Mouse (Mus musculus): ENCODE data around the gene Mdga1. TPM values are rescaled to one million over a fixed set of nuclear protein-coding genes. Genes with fewer than 3 reads are reported as not detected.

The Mdga1 gene
- polyA plus RNA-seq, 1 experiment, result 2.2 TPM

- H3K4me1 ChIP-seq (ENCODE audit: control insufficient read depth, insufficient read depth, low read length), result no peaks in the 10 kb centered on the region
- H3K27ac ChIP-seq (ENCODE audit: insufficient read depth, low read depth, low read length), result no peak overlapping the region
- no peak overlapping the region for H3K4me3 ChIP-seq (ENCODE audit: insufficient read depth, low read length)
- no peak for TF ChIP-seq CTCF (IDR thresholded peaks at IDR 0.05; ENCODE audit: low read depth, low read length)
- no peak for TF ChIP-seq POLR2A (IDR thresholded peaks at IDR 0.05; ENCODE audit: borderline replicate concordance, low read depth, low read length)
Measured at GRCm38 (mm10) chr17:29855702-29856580, 113.9 kb downstream of the Mdga1 start.

GRCm38 (mm10) chr17:29854835-29855234 lies 115.1 kb downstream of the Mdga1 start:
- no peak overlapping the region for H3K4me3 ChIP-seq (ENCODE audit: insufficient read depth, low read length)
- TF ChIP-seq POLR2A (IDR thresholded peaks at IDR 0.05; ENCODE audit: borderline replicate concordance, low read depth, low read length) (no peak), CTCF (IDR thresholded peaks at IDR 0.05; ENCODE audit: low read depth, low read length) (no peak)
- no peak overlapping the region for H3K27ac ChIP-seq (ENCODE audit: insufficient read depth, low read depth, low read length)
- no peaks in the 10 kb centered on the region for H3K4me1 ChIP-seq (ENCODE audit: control insufficient read depth, insufficient read depth, low read length)

- Histone ChIP-seq H3K4me1 (ENCODE audit: control insufficient read depth, insufficient read depth, low read length) (no peaks in the 10 kb centered on the region), H3K27ac (ENCODE audit: insufficient read depth, low read depth, low read length) (no peak overlapping the region)
- no peak for TF ChIP-seq POLR2A (IDR thresholded peaks at IDR 0.05; ENCODE audit: borderline replicate concordance, low read depth, low read length)
- TF ChIP-seq CTCF (IDR thresholded peaks at IDR 0.05; ENCODE audit: low read depth, low read length), result no peak
Measured at GRCm38 (mm10) chr17:29854388-29854787, 115.5 kb downstream of the Mdga1 start.

GRCm38 (mm10) chr17:29852846-29853486 lies 116.9 kb downstream of the Mdga1 start:
- Histone ChIP-seq H3K4me1 (ENCODE audit: control insufficient read depth, insufficient read depth, low read length) (no peaks in the 10 kb centered on the region), H3K27ac (ENCODE audit: insufficient read depth, low read depth, low read length) (no peak overlapping the region), H3K4me3 (ENCODE audit: insufficient read depth, low read length) (no peak overlapping the region)
- TF ChIP-seq CTCF (IDR thresholded peaks at IDR 0.05; ENCODE audit: low read depth, low read length) (no peak), POLR2A (IDR thresholded peaks at IDR 0.05; ENCODE audit: borderline replicate concordance, low read depth, low read length) (no peak)

More at GRCm38 (mm10) chr17:29854388-29854787, 115.5 kb downstream of the Mdga1 start:
- no peak overlapping the region for H3K4me3 ChIP-seq (ENCODE audit: insufficient read depth, low read length)

- Histone ChIP-seq H3K27ac (ENCODE audit: insufficient read depth, low read depth, low read length) (no peak overlapping the region), H3K4me1 (ENCODE audit: control insufficient read depth, insufficient read depth, low read length) (no peaks in the 10 kb centered on the region), H3K4me3 (ENCODE audit: insufficient read depth, low read length) (no peak overlapping the region)
- TF ChIP-seq CTCF (IDR thresholded peaks at IDR 0.05; ENCODE audit: low read depth, low read length) (no peak), POLR2A (IDR thresholded peaks at IDR 0.05; ENCODE audit: borderline replicate concordance, low read depth, low read length) (no peak)
Measured at GRCm38 (mm10) chr17:29849436-29849797, 120.5 kb downstream of the Mdga1 start.

GRCm38 (mm10) chr17:29848793-29849435 lies 121.0 kb downstream of the Mdga1 start:
- no peaks in the 10 kb centered on the region for H3K4me1 ChIP-seq (ENCODE audit: control insufficient read depth, insufficient read depth, low read length)
- TF ChIP-seq CTCF (IDR thresholded peaks at IDR 0.05; ENCODE audit: low read depth, low read length) (peak; percentile 32; the same call in 1 of the 2 replicates), POLR2A (IDR thresholded peaks at IDR 0.05; ENCODE audit: borderline replicate concordance, low read depth, low read length) (no peak)
- H3K27ac ChIP-seq (ENCODE audit: insufficient read depth, low read depth, low read length), result no peak overlapping the region
- no peak overlapping the region for H3K4me3 ChIP-seq (ENCODE audit: insufficient read depth, low read length)

- no peak for TF ChIP-seq POLR2A (IDR thresholded peaks at IDR 0.05; ENCODE audit: borderline replicate concordance, low read depth, low read length)
- TF ChIP-seq CTCF (IDR thresholded peaks at IDR 0.05; ENCODE audit: low read depth, low read length), result no peak
- H3K4me1 ChIP-seq (ENCODE audit: control insufficient read depth, insufficient read depth, low read length), result no peaks in the 10 kb centered on the region
- no peak overlapping the region for H3K27ac ChIP-seq (ENCODE audit: insufficient read depth, low read depth, low read length)
Measured at GRCm38 (mm10) chr17:29847291-29847690, 122.6 kb downstream of the Mdga1 start.

GRCm38 (mm10) chr17:29846284-29846683 lies 123.6 kb downstream of the Mdga1 start:
- no peak overlapping the region for H3K4me3 ChIP-seq (ENCODE audit: insufficient read depth, low read length)
- no peaks in the 10 kb centered on the region for H3K4me1 ChIP-seq (ENCODE audit: control insufficient read depth, insufficient read depth, low read length)
- no peak overlapping the region for H3K27ac ChIP-seq (ENCODE audit: insufficient read depth, low read depth, low read length)
- no peak for TF ChIP-seq CTCF (IDR thresholded peaks at IDR 0.05; ENCODE audit: low read depth, low read length)
- no peak for TF ChIP-seq POLR2A (IDR thresholded peaks at IDR 0.05; ENCODE audit: borderline replicate concordance, low read depth, low read length)

More at GRCm38 (mm10) chr17:29847291-29847690, 122.6 kb downstream of the Mdga1 start:
- H3K4me3 ChIP-seq (ENCODE audit: insufficient read depth, low read length), result no peak overlapping the region

GRCm38 (mm10) chr17:29844949-29845348 lies 124.9 kb downstream of the Mdga1 start:
- TF ChIP-seq POLR2A (IDR thresholded peaks at IDR 0.05; ENCODE audit: borderline replicate concordance, low read depth, low read length), result no peak
- TF ChIP-seq CTCF (IDR thresholded peaks at IDR 0.05; ENCODE audit: low read depth, low read length), result no peak
- Histone ChIP-seq H3K4me3 (ENCODE audit: insufficient read depth, low read length) (no peak overlapping the region), H3K4me1 (ENCODE audit: control insufficient read depth, insufficient read depth, low read length) (no peaks in the 10 kb centered on the region), H3K27ac (ENCODE audit: insufficient read depth, low read depth, low read length) (no peak overlapping the region)
